Mouse (Mus musculus): ENCODE results near the gene Nos1ap. TPM values are rescaled to one million over a fixed set of nuclear protein-coding genes. Genes with fewer than 3 reads are reported as not detected.

Gene Nos1ap
- polyA plus RNA-seq, 1 experiment from 2014 or later = 14.6 TPM

GRCm38 (mm10) chr1:170546297-170546696 lies 43.4 kb downstream of the Nos1ap start:
- 75% methylated on average over 4 of the region's 4 CpGs for WGBS
- no peak overlapping the region for H3K4me2 ChIP-seq (ENCODE audit: low read depth, low read length)
- H3K4me3 ChIP-seq (ENCODE audit: low read length) = no peak overlapping the region

GRCm38 (mm10) chr1:170545286-170545685 lies 44.4 kb downstream of the Nos1ap start:
- Histone ChIP-seq H3K27ac (ENCODE audit: low read length) (no peak overlapping the region), H3K9ac (ENCODE audit: low read length) (no peak overlapping the region), H3K4me2 (ENCODE audit: low read depth, low read length) (no peak overlapping the region), H3K4me3 (ENCODE audit: low read length) (no peak overlapping the region), H3K4me1 (ENCODE audit: control insufficient read depth, insufficient read depth, low read length) (peaks cover 19% of the 10 kb centered on the region), H3K9me3 (replicated peaks; ENCODE audit: control insufficient read depth, low read length) (peaks cover 3% of the 10 kb centered on the region), H3K36me3 (ENCODE audit: control insufficient read depth, insufficient read depth) (peaks cover 7% of the 10 kb centered on the region; the same call in 1 of the 2 replicates), H3K27me3 (ENCODE audit: control insufficient read depth, insufficient read depth, low read length) (no peaks in the 10 kb centered on the region)
- 90% methylated on average over 6 of the region's 6 CpGs for WGBS
- no peak for ATAC-seq (replicated peaks; ENCODE audit: extremely low read depth, insufficient read depth, low FRiP score)

More at GRCm38 (mm10) chr1:170546297-170546696, 43.4 kb downstream of the Nos1ap start:
- ATAC-seq (replicated peaks; ENCODE audit: extremely low read depth, insufficient read depth, low FRiP score) = no peak
- H3K27ac ChIP-seq (ENCODE audit: low read length) = no peak overlapping the region
- no peaks in the 10 kb centered on the region for H3K27me3 ChIP-seq (ENCODE audit: control insufficient read depth, insufficient read depth, low read length)
- no peaks in the 10 kb centered on the region for H3K9me3 ChIP-seq (replicated peaks; ENCODE audit: control insufficient read depth, low read length)
- peaks cover 28% of the 10 kb centered on the region for H3K4me1 ChIP-seq (ENCODE audit: control insufficient read depth, insufficient read depth, low read length)
- H3K9ac ChIP-seq (ENCODE audit: low read length) = no peak overlapping the region
- H3K36me3 ChIP-seq (ENCODE audit: control insufficient read depth, insufficient read depth) = peaks cover 2% of the 10 kb centered on the region; the same call in 1 of the 2 replicates

- H3K4me2 ChIP-seq (ENCODE audit: low read depth, low read length) = no peak overlapping the region
- 60% methylated on average over 3 of the region's 3 CpGs for WGBS
- peaks cover 7% of the 10 kb centered on the region; the same call in 1 of the 2 replicates for H3K36me3 ChIP-seq (ENCODE audit: control insufficient read depth, insufficient read depth)
- no peak for ATAC-seq (replicated peaks; ENCODE audit: extremely low read depth, insufficient read depth, low FRiP score)
- no peaks in the 10 kb centered on the region for H3K27me3 ChIP-seq (ENCODE audit: control insufficient read depth, insufficient read depth, low read length)
- peaks cover 22% of the 10 kb centered on the region for H3K4me1 ChIP-seq (ENCODE audit: control insufficient read depth, insufficient read depth, low read length)
- H3K9ac ChIP-seq (ENCODE audit: low read length) = no peak overlapping the region
- H3K27ac ChIP-seq (ENCODE audit: low read length) = peak overlapping the region; percentile 65; the same call in 1 of the 2 replicates
- peaks cover 3% of the 10 kb centered on the region for H3K9me3 ChIP-seq (replicated peaks; ENCODE audit: control insufficient read depth, low read length)
- no peak overlapping the region for H3K4me3 ChIP-seq (ENCODE audit: low read length)
Observed at GRCm38 (mm10) chr1:170539507-170539906, 50.2 kb downstream of the Nos1ap start.

- H3K4me3 ChIP-seq (ENCODE audit: low read length) = no peak overlapping the region
- no peak overlapping the region for H3K9ac ChIP-seq (ENCODE audit: low read length)
- H3K4me2 ChIP-seq (ENCODE audit: low read depth, low read length) = 0 out of 2 replicates have a peak overlapping the region, but pooled peaks have one; percentile 8
- H3K4me1 ChIP-seq (ENCODE audit: control insufficient read depth, insufficient read depth, low read length) = peaks cover 27% of the 10 kb centered on the region
- WGBS = 45% methylated on average over 9 of the region's 9 CpGs
- no peaks in the 10 kb centered on the region for H3K27me3 ChIP-seq (ENCODE audit: control insufficient read depth, insufficient read depth, low read length)
- H3K9me3 ChIP-seq (replicated peaks; ENCODE audit: control insufficient read depth, low read length) = peaks cover 3% of the 10 kb centered on the region
- peaks cover 7% of the 10 kb centered on the region; the same call in 1 of the 2 replicates for H3K36me3 ChIP-seq (ENCODE audit: control insufficient read depth, insufficient read depth)
- ATAC-seq (replicated peaks; ENCODE audit: extremely low read depth, insufficient read depth, low FRiP score) = peak; percentile 67
- peak overlapping the region; percentile 65 for H3K27ac ChIP-seq (ENCODE audit: low read length)
Observed at GRCm38 (mm10) chr1:170538481-170539061, 51.1 kb downstream of the Nos1ap start.

GRCm38 (mm10) chr1:170536344-170536743 lies 53.3 kb downstream of the Nos1ap start:
- Histone ChIP-seq H3K27ac (ENCODE audit: low read length) (no peak overlapping the region), H3K27me3 (ENCODE audit: control insufficient read depth, insufficient read depth, low read length) (no peaks in the 10 kb centered on the region), H3K4me2 (ENCODE audit: low read depth, low read length) (no peak overlapping the region), H3K9ac (ENCODE audit: low read length) (no peak overlapping the region), H3K36me3 (ENCODE audit: control insufficient read depth, insufficient read depth) (peaks cover 5% of the 10 kb centered on the region; the same call in 1 of the 2 replicates), H3K9me3 (replicated peaks; ENCODE audit: control insufficient read depth, low read length) (peaks cover 3% of the 10 kb centered on the region), H3K4me1 (ENCODE audit: control insufficient read depth, insufficient read depth, low read length) (peaks cover 34% of the 10 kb centered on the region), H3K4me3 (ENCODE audit: low read length) (no peak overlapping the region)
- ATAC-seq (replicated peaks; ENCODE audit: extremely low read depth, insufficient read depth, low FRiP score) = no peak
- WGBS = 82% methylated on average over 3 of the region's 3 CpGs

- Histone ChIP-seq H3K4me2 (ENCODE audit: low read depth, low read length) (no peak overlapping the region), H3K27me3 (ENCODE audit: control insufficient read depth, insufficient read depth, low read length) (no peaks in the 10 kb centered on the region), H3K9me3 (replicated peaks; ENCODE audit: control insufficient read depth, low read length) (no peaks in the 10 kb centered on the region), H3K4me3 (ENCODE audit: low read length) (no peak overlapping the region), H3K9ac (ENCODE audit: low read length) (no peak overlapping the region), H3K27ac (ENCODE audit: low read length) (no peak overlapping the region), H3K4me1 (ENCODE audit: control insufficient read depth, insufficient read depth, low read length) (peaks cover 34% of the 10 kb centered on the region), H3K36me3 (ENCODE audit: control insufficient read depth, insufficient read depth) (no peaks in the 10 kb centered on the region)
- ATAC-seq (replicated peaks; ENCODE audit: extremely low read depth, insufficient read depth, low FRiP score) = no peak
- 66% methylated on average over 2 of the region's 2 CpGs for WGBS
Observed at GRCm38 (mm10) chr1:170535221-170535620, 54.4 kb downstream of the Nos1ap start.

- H3K9ac ChIP-seq (ENCODE audit: low read length) = no peak overlapping the region
- no peak for ATAC-seq (replicated peaks; ENCODE audit: extremely low read depth, insufficient read depth, low FRiP score)
- peaks cover 17% of the 10 kb centered on the region for H3K4me1 ChIP-seq (ENCODE audit: control insufficient read depth, insufficient read depth, low read length)
- no peaks in the 10 kb centered on the region for H3K9me3 ChIP-seq (replicated peaks; ENCODE audit: control insufficient read depth, low read length)
- WGBS = 84% methylated on average over 2 of the region's 2 CpGs
- H3K27ac ChIP-seq (ENCODE audit: low read length) = no peak overlapping the region
- H3K4me2 ChIP-seq (ENCODE audit: low read depth, low read length) = no peak overlapping the region
- no peaks in the 10 kb centered on the region for H3K27me3 ChIP-seq (ENCODE audit: control insufficient read depth, insufficient read depth, low read length)
- H3K4me3 ChIP-seq (ENCODE audit: low read length) = no peak overlapping the region
- 0 out of 2 replicates have a peak, but pooled peaks cover 3% of the 10 kb centered on the region for H3K36me3 ChIP-seq (ENCODE audit: control insufficient read depth, insufficient read depth)
Observed at GRCm38 (mm10) chr1:170531286-170531685, 58.4 kb downstream of the Nos1ap start.

- Histone ChIP-seq H3K27me3 (ENCODE audit: control insufficient read depth, insufficient read depth, low read length) (no peaks in the 10 kb centered on the region), H3K4me2 (ENCODE audit: low read depth, low read length) (no peak overlapping the region), H3K4me3 (ENCODE audit: low read length) (no peak overlapping the region), H3K36me3 (ENCODE audit: control insufficient read depth, insufficient read depth) (0 out of 2 replicates have a peak, but pooled peaks cover 3% of the 10 kb centered on the region), H3K9ac (ENCODE audit: low read length) (no peak overlapping the region), H3K4me1 (ENCODE audit: control insufficient read depth, insufficient read depth, low read length) (peaks cover 17% of the 10 kb centered on the region), H3K27ac (ENCODE audit: low read length) (no peak overlapping the region), H3K9me3 (replicated peaks; ENCODE audit: control insufficient read depth, low read length) (no peaks in the 10 kb centered on the region)
- WGBS = 91% methylated on average over 4 of the region's 4 CpGs
- ATAC-seq (replicated peaks; ENCODE audit: extremely low read depth, insufficient read depth, low FRiP score) = no peak
Observed at GRCm38 (mm10) chr1:170530456-170530855, 59.2 kb downstream of the Nos1ap start.

GRCm38 (mm10) chr1:170522891-170523290 lies 66.8 kb downstream of the Nos1ap start:
- H3K27ac ChIP-seq (ENCODE audit: low read length) = no peak overlapping the region
- peaks cover 12% of the 10 kb centered on the region for H3K4me1 ChIP-seq (ENCODE audit: control insufficient read depth, insufficient read depth, low read length)
- no peak for ATAC-seq (replicated peaks; ENCODE audit: extremely low read depth, insufficient read depth, low FRiP score)
- H3K9ac ChIP-seq (ENCODE audit: low read length) = no peak overlapping the region
- no peaks in the 10 kb centered on the region for H3K36me3 ChIP-seq (ENCODE audit: control insufficient read depth, insufficient read depth)
- H3K27me3 ChIP-seq (ENCODE audit: control insufficient read depth, insufficient read depth, low read length) = no peaks in the 10 kb centered on the region
- H3K9me3 ChIP-seq (replicated peaks; ENCODE audit: control insufficient read depth, low read length) = no peaks in the 10 kb centered on the region
- WGBS = 83% methylated on average over 5 of the region's 5 CpGs
- no peak overlapping the region for H3K4me2 ChIP-seq (ENCODE audit: low read depth, low read length)
- H3K4me3 ChIP-seq (ENCODE audit: low read length) = no peak overlapping the region
